Mouse (Mus musculus) urinary bladder, adult 18-20 months (tissue): ENCODE data around the gene Ppp1r21.

Experiments used
- DNase-seq, 2 experiments: peaks; one replicate each; pipeline ENCODE4 v3.0.0; 2022; ENCODE audit warnings: low spot score in 2 of 2, mixed read lengths in 2 of 2

Gene Ppp1r21

GRCm38 (mm10) chr17:88530236-88530619, 310 bp downstream of the Ppp1r21 start:
- DNase-seq: peak in 1 of 2 experiments; percentile 54

GRCm38 (mm10) chr17:88530667-88531066, 749 bp downstream of the Ppp1r21 start:
- no peak for DNase-seq

GRCm38 (mm10) chr17:88531176-88531575, 1.3 kb downstream of the Ppp1r21 start:
- no peak for DNase-seq

- no peak for DNase-seq
Observed at GRCm38 (mm10) chr17:88537842-88538430, 8.0 kb downstream of the Ppp1r21 start.

- no peak for DNase-seq
Observed at GRCm38 (mm10) chr17:88542771-88543416, 13.0 kb downstream of the Ppp1r21 start.

- DNase-seq: no peak
Observed at GRCm38 (mm10) chr17:88543417-88543782, 13.5 kb downstream of the Ppp1r21 start.

GRCm38 (mm10) chr17:88545217-88545784, 15.4 kb downstream of the Ppp1r21 start:
- DNase-seq: no peak

GRCm38 (mm10) chr17:88546745-88547144, 16.8 kb downstream of the Ppp1r21 start:
- DNase-seq: no peak

GRCm38 (mm10) chr17:88549411-88550191, 19.7 kb downstream of the Ppp1r21 start:
- DNase-seq: no peak

- no peak for DNase-seq
Observed at GRCm38 (mm10) chr17:88550351-88550750, 20.4 kb downstream of the Ppp1r21 start.

- no peak for DNase-seq
Observed at GRCm38 (mm10) chr17:88550981-88551940, 21.3 kb downstream of the Ppp1r21 start.

- DNase-seq: no peak
Observed at GRCm38 (mm10) chr17:88552556-88552955, 22.6 kb downstream of the Ppp1r21 start.

- DNase-seq: no peak
Observed at GRCm38 (mm10) chr17:88553001-88553449, 23.1 kb downstream of the Ppp1r21 start.

GRCm38 (mm10) chr17:88553473-88554087, 23.7 kb downstream of the Ppp1r21 start:
- DNase-seq: no peak

GRCm38 (mm10) chr17:88556176-88556575, 26.3 kb downstream of the Ppp1r21 start:
- no peak for DNase-seq

GRCm38 (mm10) chr17:88556688-88557087, 26.8 kb downstream of the Ppp1r21 start:
- no peak for DNase-seq

- peak; percentile 36 to 60 for DNase-seq
Observed at GRCm38 (mm10) chr17:88558168-88558842, 28.4 kb downstream of the Ppp1r21 start.

GRCm38 (mm10) chr17:88563611-88564010, 33.7 kb downstream of the Ppp1r21 start:
- DNase-seq: no peak

GRCm38 (mm10) chr17:88569807-88570540, 40.1 kb downstream of the Ppp1r21 start:
- DNase-seq: no peak

GRCm38 (mm10) chr17:88570784-88571183, 40.9 kb downstream of the Ppp1r21 start:
- no peak for DNase-seq
